Mouse (Mus musculus) gastrocnemius, adult 2 months (tissue): ENCODE data around the gene Padi2. TPM values are rescaled to one million over a fixed set of nuclear protein-coding genes. Genes with fewer than 3 reads are reported as not detected.

Experiments used
- DNase-seq: peaks from one replicate; pipeline ENCODE4 v3.0.0; 2022
- H3K27ac ChIP-seq: fragments of 200-600 bp; 2 replicates; pipeline ENCODE4 v1.8.1; 2022; ENCODE audit warnings: mild to moderate bottlenecking
- H3K4me3 ChIP-seq: fragments of 200-600 bp; 2 replicates; pipeline ENCODE4 v1.8.1; 2022; ENCODE audit warnings: mild to moderate bottlenecking, moderate library complexity
- CTCF ChIP-seq: fragments of 200-600 bp; IDR thresholded peaks from 2 replicates; pipeline ENCODE4 v1.8.1; 2022; ENCODE audit warnings: antibody characterized with exemption, mild to moderate bottlenecking, moderate library complexity
- intact Hi-C: fragments of 180-260 bp; cut with DNase I; formaldehyde crosslinking; loops from one replicate; pipeline ENCODE4 v1.15.1; 2025
- total RNA-seq, 2 experiments: library from RNA; stranded (reverse); gene quantifications; 2 replicates each; pipeline ENCODE4 v1.2.3; 2021

Gene Padi2
- total RNA-seq, 2 experiments from 2014 or later: 77.0 to 273 TPM

DNA sequence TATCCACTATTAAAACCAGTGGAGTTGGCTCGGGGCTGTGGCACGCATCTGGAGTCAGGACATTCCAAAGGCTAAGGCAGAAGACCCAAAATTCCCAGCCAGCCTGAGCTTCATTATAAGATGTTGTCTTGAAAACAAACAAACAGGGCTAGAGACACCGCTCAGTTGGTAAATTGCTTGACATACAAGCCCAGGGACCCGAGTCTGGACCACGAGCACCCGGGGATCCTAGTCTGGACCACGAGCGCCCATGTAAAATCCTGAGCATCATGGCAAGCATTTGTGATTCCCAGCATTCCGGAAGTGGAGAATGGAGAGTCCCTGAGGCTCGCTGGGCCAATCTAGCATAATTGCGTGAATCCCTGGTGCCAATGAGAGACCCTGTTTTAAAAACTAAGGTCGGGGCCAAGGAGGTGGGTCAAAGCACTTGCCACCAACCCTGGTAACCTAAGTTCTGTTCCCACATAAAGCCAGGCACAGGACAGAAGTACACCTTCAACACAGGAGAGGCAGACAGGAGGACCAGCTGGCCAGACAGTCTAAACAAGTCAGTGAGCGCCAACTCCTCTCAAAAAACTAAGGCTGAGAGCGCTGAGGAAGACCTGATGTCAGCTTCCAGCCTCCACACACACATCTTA lies 14.5 kb upstream of the Padi2 start:
- no peak overlapping the region for H3K27ac ChIP-seq
- intact Hi-C loops: no loop called here
- H3K4me3 ChIP-seq: no peak overlapping the region
- no peak for TF ChIP-seq CTCF
- DNase-seq: peak; percentile 13

DNA sequence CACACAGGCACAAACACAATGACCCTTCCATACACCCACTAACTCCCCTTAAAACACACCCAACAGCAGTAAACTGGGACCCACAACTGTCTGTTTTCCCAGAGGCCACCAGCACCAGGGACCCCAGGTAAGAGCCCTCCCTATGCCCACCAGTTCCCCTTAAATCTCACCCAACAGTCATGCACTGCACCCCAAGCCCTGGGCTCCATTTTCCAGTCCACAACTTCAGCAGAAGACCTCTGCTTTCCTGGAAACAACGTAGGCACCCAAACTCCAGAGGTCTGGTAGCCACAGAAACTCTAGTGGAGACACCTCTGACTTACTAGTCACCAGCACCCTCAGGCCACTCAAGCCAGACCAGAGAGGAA lies 14.0 kb upstream of the Padi2 start:
- TF ChIP-seq CTCF: no peak
- intact Hi-C loops: no loop called here
- Histone ChIP-seq H3K27ac (no peak overlapping the region), H3K4me3 (no peak overlapping the region)
- no peak for DNase-seq

GRCm38 (mm10) chr4:140904776-140905425 lies 1.2 kb upstream of the Padi2 start:
- DNase-seq: peak; percentile 16
- intact Hi-C loops: no loop called here
- TF ChIP-seq CTCF: no peak
- Histone ChIP-seq H3K27ac (peak overlapping the region; percentile 87; the same call in 1 of the 2 replicates), H3K4me3 (no peak overlapping the region)

- Histone ChIP-seq H3K4me3 (peak overlapping the region; percentile 81), H3K27ac (peak overlapping the region; percentile 87)
- intact Hi-C loops: no loop called here
- DNase-seq: peak; percentile 19
- TF ChIP-seq CTCF: no peak
Measured at GRCm38 (mm10) chr4:140905426-140905871, 695 bp upstream of the Padi2 start.

DNA sequence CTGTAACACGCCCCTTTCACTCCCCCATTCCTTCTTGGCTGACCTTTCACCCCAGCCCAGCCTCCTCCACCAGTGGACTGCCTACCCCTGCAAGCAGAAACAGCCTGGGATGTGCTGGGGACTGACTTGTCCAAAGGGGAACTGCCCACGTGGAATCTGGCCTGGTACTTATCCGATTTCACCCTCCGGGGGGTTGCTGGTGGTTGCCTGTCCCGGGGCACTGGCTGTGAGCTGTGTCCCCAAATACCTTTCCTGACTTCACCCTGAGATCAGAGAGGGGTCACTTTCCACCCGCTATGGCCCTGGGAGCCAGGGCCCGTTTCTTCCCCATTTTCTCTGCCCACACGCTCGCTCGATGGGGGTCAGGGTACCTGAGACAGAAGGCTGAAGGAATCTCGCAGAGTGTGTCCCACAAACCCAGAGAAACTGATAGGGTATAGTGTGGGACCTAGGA lies 710 bp downstream of the Padi2 start:
- peak overlapping the region; percentile 87 for H3K27ac ChIP-seq
- intact Hi-C loops: no loop called here
- TF ChIP-seq CTCF: no peak
- H3K4me3 ChIP-seq: peak overlapping the region; percentile 81
- DNase-seq: peak; percentile 60

- TF ChIP-seq CTCF: no peak
- intact Hi-C loops: no loop called here
- Histone ChIP-seq H3K27ac (peak overlapping the region; percentile 87), H3K4me3 (peak overlapping the region; percentile 81)
- DNase-seq: peak; percentile 69
Measured at GRCm38 (mm10) chr4:140907306-140908024, 1.3 kb downstream of the Padi2 start.

- intact Hi-C loops: no loop called here
- no peak for TF ChIP-seq CTCF
- H3K27ac ChIP-seq: peak overlapping the region; percentile 87; the same call in 1 of the 2 replicates
- DNase-seq: no peak
- H3K4me3 ChIP-seq: peak overlapping the region; percentile 81
Measured at GRCm38 (mm10) chr4:140908627-140909026, 2.5 kb downstream of the Padi2 start.

DNA sequence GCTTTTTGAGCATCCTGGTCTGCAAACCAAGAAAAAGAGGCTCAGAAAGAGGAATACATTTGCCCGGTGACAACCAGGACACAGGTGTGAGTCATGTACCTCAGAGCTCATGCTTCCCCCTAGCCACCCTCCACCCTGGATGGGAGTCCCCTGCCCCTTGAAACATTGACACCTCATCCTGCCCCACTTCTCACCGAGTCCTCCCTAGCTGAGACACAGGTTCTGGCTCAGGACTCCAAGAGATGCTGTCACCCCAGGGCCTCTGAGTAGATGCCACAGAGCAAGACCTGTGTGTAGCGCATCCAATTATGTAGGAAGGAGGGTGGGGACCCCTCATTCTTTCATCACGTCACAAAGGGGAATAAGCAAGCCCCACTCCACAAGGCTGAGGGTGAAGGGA lies 3.4 kb downstream of the Padi2 start:
- Histone ChIP-seq H3K4me3 (no peak overlapping the region), H3K27ac (peak overlapping the region; percentile 88; the same call in 1 of the 2 replicates)
- no peak for TF ChIP-seq CTCF
- peak; percentile 18 for DNase-seq
- intact Hi-C loops: no loop called here

- peak overlapping the region; percentile 88 for H3K27ac ChIP-seq
- intact Hi-C loops: loop anchor here (1.0 kb wide), 1 partner anchor 12 kb away; no protein-coding TSS in a partner anchor
- DNase-seq: peak; percentile 93
- H3K4me3 ChIP-seq: peak overlapping the region; percentile 29; the same call in 1 of the 2 replicates
- TF ChIP-seq CTCF: no peak
Measured at GRCm38 (mm10) chr4:140910661-140911310, 4.6 kb downstream of the Padi2 start.

DNA sequence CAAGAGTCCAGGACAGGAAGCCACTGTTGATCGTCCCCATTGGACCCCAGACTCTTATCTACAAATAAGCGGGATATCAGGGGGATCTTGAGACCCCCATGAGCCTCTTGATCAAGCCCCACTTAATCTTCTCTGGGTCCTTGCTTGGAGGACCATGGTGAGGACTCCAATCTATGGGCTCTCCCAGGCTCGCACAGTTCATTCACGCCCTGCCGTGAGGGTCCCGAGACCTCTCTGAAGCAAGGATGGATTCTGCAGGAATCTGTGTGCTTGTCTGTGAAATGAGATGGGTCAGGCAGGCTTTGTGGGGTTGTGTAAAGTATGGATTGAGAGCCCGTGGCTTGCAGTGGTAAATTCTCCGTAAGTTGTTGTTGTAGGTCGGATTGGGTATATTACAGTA lies 5.3 kb downstream of the Padi2 start:
- peak overlapping the region; percentile 88 for H3K27ac ChIP-seq
- no peak for DNase-seq
- H3K4me3 ChIP-seq: no peak overlapping the region
- TF ChIP-seq CTCF: no peak
- intact Hi-C loops: loop anchor here (1.0 kb wide), 1 partner anchor 11 kb away; no protein-coding TSS in a partner anchor

DNA sequence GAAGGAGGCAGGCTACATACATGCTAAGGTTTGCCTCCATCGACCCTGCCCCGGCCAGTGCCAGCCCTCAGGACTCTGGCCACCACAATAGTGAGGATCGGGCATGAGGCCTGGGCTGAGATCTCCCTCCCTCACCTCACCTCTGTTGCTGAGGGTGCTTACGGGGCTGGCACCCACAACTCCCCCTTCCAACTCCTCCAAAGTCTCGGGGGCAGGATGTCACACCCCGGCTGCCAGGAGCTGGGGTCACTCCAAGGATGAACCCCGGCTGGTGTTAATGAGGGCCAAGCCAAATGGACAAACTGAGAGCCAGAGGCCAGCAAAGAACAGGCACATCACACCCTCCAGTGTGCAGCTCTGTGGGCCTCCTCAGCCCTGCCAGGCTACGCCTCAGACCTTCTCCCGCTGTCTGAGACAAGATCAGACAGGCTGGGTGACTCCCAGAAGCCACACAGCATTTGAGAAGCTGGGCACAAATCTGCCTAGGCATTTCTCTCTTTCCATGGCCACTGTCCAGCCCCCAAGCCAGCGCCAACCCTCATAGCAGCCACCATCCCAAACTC lies 6.2 kb downstream of the Padi2 start:
- no peak overlapping the region for H3K4me3 ChIP-seq
- peak overlapping the region; percentile 88 for H3K27ac ChIP-seq
- intact Hi-C loops: no loop called here
- no peak for TF ChIP-seq CTCF
- peak; percentile 73 for DNase-seq

DNA sequence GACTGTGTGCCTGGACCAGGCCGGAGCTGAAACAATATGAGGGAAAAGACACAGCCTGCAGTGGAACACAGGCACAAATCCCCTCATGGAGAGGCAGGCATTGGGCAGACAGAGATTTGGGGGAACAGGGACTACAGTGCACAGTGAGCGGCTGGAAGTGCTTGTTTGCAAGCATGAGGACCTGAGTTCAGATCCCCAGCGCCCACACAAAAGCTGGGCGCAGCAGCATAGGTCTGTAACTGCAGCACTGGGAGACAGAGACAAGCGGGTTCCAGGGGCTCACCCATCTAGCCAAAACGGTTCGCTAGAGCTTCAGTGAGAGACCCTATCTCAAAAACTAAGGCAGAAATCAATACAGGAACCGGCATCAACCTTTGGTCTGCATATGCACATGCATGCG lies 7.4 kb downstream of the Padi2 start:
- Histone ChIP-seq H3K27ac (no peak overlapping the region), H3K4me3 (no peak overlapping the region)
- intact Hi-C loops: no loop called here
- no peak for TF ChIP-seq CTCF
- peak; percentile 7 for DNase-seq
